Mouse (Mus musculus) layer of hippocampus, adult 11-12 months (tissue): ENCODE measurements around the gene 2900011O08Rik.
"Not testable (repeated sequence)": the region's sequence is repeated elsewhere in the genome, so short reads cannot be mapped to it uniquely, and the experiment has no call there.

ENCODE experiments used
- DNase-seq: peaks from one replicate; pipeline ENCODE4 v3.0.0; 2022; ENCODE audit warnings: low spot score

Gene 2900011O08Rik

DNA sequence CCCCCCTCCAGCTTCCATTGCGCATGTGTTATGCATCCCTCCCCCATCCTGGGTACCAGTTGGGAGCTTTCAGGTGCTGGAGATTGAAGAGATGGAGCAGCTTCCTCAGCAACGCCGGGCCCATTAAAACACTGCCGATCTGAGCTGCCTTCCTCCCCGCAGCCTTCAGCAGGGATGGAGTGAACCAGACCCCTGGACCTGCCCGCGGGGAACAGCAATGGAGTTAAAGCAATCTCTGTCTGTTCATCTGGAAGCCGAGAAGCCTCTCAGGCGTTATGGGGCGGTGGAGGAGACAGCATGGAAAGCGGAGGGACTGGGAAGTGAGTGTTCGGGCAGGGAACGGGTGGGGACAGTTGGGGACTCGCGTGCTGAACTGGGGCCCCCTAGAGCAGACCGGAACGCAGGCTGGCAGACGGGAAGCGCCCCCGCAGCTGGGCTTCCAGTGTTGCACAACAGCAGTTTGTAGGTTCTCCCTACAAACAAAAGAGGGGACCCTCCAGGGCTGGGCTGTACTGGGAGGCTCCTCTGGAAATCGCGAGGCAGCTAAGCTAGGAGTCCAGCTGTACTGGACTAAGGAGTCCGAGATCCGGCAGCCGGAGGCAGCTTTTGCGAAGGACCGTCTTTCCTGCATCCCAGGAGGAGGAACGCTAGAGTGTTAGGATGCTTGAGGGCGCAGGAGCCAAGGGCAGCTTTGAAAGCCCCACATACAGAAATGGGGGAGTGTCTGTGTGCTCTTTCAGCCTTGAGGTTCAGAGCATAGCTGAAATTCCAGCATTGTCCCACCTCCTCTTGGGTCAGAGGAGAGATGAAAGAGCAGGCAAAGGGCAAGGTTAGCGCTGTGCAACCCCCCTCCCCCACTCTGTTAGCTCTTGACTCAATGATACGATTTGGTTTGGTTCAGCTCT is at the start of gene 2900011O08Rik, which contains the start of gene Ifitm7:
Gene 2900011O08Rik, plus strand, starts transcription at position 31 of the 905 bp plus-strand sequence.
Gene Ifitm7, minus strand, starts transcription at position 315 of the 905 bp plus-strand sequence.
- peak; percentile 62 for DNase-seq

DNA sequence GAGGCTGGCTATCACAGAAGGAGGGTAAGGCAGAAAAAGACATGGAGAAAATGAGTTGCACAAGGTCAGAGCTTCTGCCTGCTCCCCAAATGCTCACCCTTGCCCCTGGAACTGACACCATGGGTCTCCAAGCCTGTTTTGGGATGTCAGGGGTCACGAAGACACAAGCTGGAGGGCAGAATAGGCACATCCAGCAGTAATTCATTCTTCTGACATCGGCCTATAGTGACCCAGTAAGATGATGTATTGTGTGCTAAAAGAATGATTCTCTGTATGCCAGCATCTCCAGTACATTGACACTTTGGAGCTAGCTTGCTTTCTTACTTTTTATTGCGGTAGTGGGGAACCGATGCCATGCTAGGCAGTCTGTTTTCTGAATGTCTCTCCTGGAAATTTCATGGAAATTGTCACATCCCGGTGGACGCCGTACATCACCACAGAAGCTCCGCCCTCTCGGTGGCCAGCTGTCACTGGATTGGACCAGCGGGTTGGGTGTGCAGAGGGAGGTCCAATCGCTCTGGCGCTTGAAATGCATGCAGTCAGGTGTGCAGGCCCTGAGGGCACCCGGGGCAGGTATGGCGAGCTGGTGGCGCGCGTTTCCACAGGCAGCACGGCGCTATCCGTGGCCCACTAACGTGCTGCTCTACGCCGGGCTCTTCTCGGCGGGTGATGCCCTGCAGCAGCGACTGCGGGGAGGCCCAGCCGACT is 46.1 kb upstream of the 2900011O08Rik start:
- peak; percentile 84 for DNase-seq

- DNase-seq, result no peak
These were observed 45.5 kb upstream of the 2900011O08Rik start for GRCm38 (mm10) chr16:13940847-13941395.

GRCm38 (mm10) chr16:13944178-13944577 is 42.2 kb upstream of the 2900011O08Rik start:
- DNase-seq, result no peak

DNA sequence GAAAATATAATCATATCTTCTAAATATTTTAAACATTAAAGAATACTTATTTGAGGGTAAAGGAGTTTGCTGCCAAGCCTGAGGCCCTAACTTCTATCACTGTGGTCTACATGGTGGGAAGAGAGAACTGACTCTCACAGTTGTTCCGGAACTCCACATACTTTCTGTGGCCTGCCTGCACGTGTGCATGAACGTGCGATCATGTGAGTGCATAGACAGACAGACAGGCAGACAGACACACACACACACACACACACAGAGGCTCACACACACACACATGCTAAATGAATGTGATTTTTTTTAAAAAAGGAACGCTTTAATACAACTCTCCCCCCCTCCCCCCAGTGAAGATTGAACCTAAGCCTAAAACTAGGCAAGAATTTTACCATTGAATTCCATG is 41.7 kb upstream of the 2900011O08Rik start:
- DNase-seq, result no peak

- no peak for DNase-seq
These were observed 41.3 kb upstream of the 2900011O08Rik start for GRCm38 (mm10) chr16:13945153-13945552.

DNA sequence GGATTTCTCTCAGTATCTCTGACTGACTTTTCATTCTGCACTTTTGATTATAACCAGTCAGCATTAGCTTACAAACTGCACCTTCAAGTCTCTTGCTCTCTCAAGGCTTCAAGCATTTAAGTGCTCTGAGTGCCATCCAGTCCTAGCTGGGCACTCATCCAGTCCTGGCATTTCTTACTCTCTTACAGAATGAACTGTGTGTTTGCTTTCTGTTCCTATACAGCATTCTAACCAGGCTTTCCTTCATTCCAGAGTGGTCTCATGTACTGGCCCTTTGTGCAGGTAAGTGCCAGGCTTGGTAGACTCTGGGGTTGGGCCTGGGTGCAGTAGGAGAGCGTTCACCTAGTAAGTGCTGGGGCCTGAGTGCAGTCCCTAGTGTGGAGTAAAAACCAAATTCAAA is 40.1 kb upstream of the 2900011O08Rik start:
- DNase-seq, result no peak

DNA sequence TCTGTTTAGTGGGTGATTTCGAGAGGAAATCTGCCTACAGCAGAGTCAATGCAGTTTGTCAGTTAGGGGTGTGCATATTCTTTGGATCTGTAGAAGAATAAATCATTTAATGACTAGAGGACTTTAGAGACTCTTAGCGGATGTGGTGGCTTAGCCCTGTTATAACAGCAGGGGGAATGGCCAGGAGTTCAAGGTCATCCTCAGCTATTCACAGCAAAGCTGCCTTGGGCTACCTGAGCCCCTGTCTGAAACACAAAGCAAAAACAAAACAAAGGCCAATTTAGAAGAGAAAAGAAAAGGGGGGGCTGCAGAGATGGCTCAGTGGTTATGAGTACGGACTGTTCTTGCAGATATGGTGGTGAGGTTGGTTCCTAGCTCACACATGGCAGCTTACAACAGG is 35.2 kb upstream of the 2900011O08Rik start:
- DNase-seq, result no peak

- no peak for DNase-seq
These were observed 24.4 kb upstream of the 2900011O08Rik start for GRCm38 (mm10) chr16:13962053-13962452.

GRCm38 (mm10) chr16:13969096-13969495 is 17.3 kb upstream of the 2900011O08Rik start:
- DNase-seq, result no peak

DNA sequence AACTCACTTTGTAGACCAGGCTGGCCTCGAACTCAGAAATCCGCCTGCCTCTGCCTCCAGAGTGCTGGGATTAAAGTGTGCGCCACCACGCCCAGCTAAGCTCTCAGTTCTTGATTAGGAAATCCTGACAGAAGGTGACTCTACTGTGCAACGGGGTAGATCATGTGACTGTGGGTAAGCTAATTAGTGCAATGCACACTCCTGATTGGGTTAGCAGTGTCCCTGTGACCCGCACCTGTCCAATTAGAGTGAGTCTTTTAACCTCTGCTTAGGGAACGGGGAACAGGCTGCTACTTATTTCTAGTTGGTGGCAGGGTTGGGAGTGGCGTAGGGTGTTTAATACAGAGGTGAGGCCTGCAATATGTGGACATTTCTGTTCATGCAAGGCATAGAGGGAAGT is 14.4 kb upstream of the 2900011O08Rik start:
- DNase-seq, result no peak

- not testable (repeated sequence) for DNase-seq
These were observed 10.0 kb upstream of the 2900011O08Rik start for GRCm38 (mm10) chr16:13976358-13976896.

GRCm38 (mm10) chr16:13977026-13977425 is 9.4 kb upstream of the 2900011O08Rik start:
- DNase-seq, result not testable (repeated sequence)

GRCm38 (mm10) chr16:13981726-13982125 is 4.7 kb upstream of the 2900011O08Rik start:
- not testable (repeated sequence) for DNase-seq

DNA sequence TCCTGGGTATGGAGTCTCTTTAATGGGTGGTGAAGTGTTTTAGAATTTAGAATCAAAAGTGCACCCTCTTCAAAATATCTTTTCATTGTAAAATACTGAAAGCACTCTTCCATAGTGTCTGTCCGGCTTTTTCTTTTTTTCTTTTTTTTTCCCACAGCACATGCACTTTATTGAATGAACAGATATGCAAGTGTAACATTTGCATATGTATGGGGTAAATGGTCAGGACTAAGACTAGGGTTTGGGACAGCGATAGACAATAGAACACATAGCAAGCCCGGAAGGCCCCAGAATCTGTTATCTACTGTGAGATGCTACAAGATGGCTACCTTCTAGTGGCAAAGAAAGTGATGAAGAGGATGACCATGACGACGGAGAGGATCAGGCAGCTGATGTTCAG is 3.2 kb upstream of the 2900011O08Rik start:
- no peak for DNase-seq

DNA sequence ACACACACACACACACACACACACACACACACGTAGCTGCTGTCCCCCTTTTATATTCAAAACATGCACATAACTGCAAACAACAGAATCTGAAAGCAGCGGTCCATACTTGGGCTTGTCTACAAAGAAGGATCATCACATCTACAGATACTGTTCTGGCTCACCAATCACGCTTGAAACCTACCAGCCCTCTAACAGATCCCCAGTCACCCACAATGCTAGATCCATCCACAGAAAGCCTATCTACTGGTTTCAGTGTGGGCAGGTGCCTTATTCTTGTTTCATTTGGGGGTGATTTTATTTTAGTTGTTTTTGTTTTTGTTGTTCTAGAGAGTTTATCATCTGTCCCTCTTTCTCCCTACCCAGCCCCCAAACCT is 219 bp upstream of the 2900011O08Rik start:
- DNase-seq, result no peak

- no peak for DNase-seq
These were observed 6.3 kb downstream of the 2900011O08Rik start for GRCm38 (mm10) chr16:13992518-13993248.

DNA sequence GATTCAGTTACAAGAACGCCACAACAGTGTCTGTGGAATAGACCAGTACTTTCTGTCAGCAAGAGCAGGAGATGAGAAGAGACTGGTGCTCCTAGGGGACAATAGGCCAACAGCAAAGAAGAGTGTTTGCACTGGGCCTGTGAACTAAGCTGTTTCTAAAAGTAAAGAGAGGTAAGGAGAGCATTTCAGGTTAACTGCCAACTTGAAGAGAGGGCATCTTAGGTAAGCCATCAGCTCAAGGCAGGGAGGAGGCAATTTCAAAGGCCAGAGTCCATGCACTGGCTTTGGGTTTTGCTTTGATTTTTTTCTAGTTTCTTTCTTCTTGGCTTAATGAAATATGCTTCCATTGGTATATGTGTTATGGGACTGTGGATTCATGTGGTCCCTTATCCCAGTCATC is 7.7 kb downstream of the 2900011O08Rik start:
- DNase-seq, result no peak

DNA sequence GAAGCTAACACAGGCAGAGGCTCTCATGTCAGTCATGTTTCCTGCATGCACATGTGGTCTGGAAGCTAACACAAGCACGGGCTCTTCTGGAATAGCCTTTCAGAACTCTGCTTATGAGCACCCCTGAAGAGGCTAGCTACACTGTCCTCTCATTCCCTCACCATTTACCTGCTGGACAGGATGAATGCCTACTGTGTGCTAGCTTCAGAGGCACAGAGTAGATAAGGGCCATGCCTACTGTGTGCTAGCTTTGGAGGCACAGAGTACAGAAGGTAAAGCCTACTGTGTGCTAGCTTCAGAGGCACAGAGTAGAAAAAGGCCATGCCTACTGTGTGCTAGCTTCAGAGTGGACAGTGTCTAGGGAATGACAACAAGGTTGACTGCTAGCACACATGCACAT is 8.1 kb downstream of the 2900011O08Rik start:
- DNase-seq, result no peak

DNA sequence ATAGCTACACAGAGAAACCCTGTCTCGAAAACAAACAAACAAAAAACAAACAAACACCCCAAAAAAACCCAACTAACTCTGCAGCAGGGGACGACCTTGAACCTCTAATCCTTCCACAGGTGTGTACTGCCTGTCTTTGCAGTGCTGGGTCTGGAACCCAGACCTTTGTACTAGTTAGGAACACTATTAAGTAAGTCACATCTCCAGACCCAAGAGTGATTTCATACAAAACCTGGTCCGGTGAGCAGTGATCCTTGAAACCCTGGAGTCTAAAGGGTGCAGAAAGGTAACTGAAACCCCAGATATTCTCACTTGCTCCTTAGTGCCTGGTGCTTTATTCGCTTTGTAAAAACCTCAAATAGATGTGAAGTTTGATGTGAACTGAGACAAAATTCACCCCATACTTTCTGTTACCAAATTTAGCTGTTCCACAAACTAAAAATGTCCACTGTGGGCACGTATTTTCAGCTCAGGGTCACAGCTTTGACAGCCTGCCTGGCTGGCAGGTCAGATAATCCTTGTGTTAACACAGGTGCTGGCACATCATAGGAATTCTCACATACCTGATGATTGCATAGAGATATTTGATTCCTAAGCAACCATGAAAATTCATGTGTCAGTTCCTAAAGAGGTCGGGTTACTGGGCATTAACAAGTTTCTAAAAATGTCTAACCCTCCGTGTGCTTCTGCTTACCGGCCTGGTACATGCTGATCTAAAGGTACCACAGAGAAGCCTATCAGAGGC is 17.2 kb downstream of the 2900011O08Rik start:
- DNase-seq, result no peak

GRCm38 (mm10) chr16:14004170-14004569 is 17.8 kb downstream of the 2900011O08Rik start:
- no peak for DNase-seq
